Mouse (Mus musculus) granulocyte monocyte progenitor cell, adult 5-6 weeks (primary cell): ENCODE measurements around the gene Scn2a. TPM values are rescaled to one million over a fixed set of nuclear protein-coding genes. Genes with fewer than 3 reads are reported as not detected.

Experiments
- ATAC-seq: replicated peaks from 2 replicates; pipeline ENCODE4 v1.8.0; 2016; ENCODE audit warnings: mild to moderate bottlenecking, moderate TSS enrichment, inconsistent platforms; ENCODE audit not compliant: poor library complexity, severe bottlenecking
- total RNA-seq, 2 experiments: library from RNA; stranded (forward) in 1 of 2; stranded (reverse) in 1 of 2; fragments of 200-712, 200-1000 nt in 1 of 2; fragments of >200 nt in 1 of 2; fragmentation: Nextera tagmentation in 1 of 2; gene quantifications; 2 replicates each; pipeline ENCODE4 v1.2.3; 2014 to 2017

Gene Scn2a
- total RNA-seq (2014; fragmentation: Nextera tagmentation): not detected in 2 replicates
- total RNA-seq (2017): not detected in 2 replicates

GRCm38 (mm10) chr2:65620556-65621166, at the start of gene Scn2a:
Gene Scn2a (plus strand): TSS chr2:65620771.
- ATAC-seq: peak; percentile 55; the same call in 1 of the 2 replicates

- no peak for ATAC-seq
These were observed 32.9 kb upstream of the Scn2a start for GRCm38 (mm10) chr2:65587679-65588078.

- ATAC-seq: no peak
These were observed 12.8 kb upstream of the Scn2a start for GRCm38 (mm10) chr2:65607813-65608212.

- no peak for ATAC-seq
These were observed 8.7 kb upstream of the Scn2a start for GRCm38 (mm10) chr2:65611887-65612286.

- ATAC-seq: peak; percentile 33; the same call in 1 of the 2 replicates
These were observed 790 bp upstream of the Scn2a start for GRCm38 (mm10) chr2:65619781-65620180.

GRCm38 (mm10) chr2:65621254-65621653, 683 bp downstream of the Scn2a start:
- ATAC-seq: no peak

GRCm38 (mm10) chr2:65621838-65622237, 1.3 kb downstream of the Scn2a start:
- no peak for ATAC-seq

- no peak for ATAC-seq
These were observed 32.1 kb downstream of the Scn2a start for GRCm38 (mm10) chr2:65652636-65653035.

- no peak for ATAC-seq
These were observed 36.5 kb downstream of the Scn2a start for GRCm38 (mm10) chr2:65657031-65657430.

GRCm38 (mm10) chr2:65658430-65658829, 37.9 kb downstream of the Scn2a start:
- ATAC-seq: no peak

- ATAC-seq: no peak
These were observed 43.3 kb downstream of the Scn2a start for GRCm38 (mm10) chr2:65663892-65664291.

GRCm38 (mm10) chr2:65664481-65664880, 43.9 kb downstream of the Scn2a start:
- no peak for ATAC-seq

GRCm38 (mm10) chr2:65665180-65665579, 44.6 kb downstream of the Scn2a start:
- no peak for ATAC-seq

GRCm38 (mm10) chr2:65667590-65668436, 47.2 kb downstream of the Scn2a start:
- no peak for ATAC-seq

GRCm38 (mm10) chr2:65668437-65669135, 48.0 kb downstream of the Scn2a start:
- ATAC-seq: peak; percentile 93

- ATAC-seq: no peak
These were observed 49.0 kb downstream of the Scn2a start for GRCm38 (mm10) chr2:65669561-65669960.

GRCm38 (mm10) chr2:65670153-65670817, 49.7 kb downstream of the Scn2a start:
- ATAC-seq: no peak

- ATAC-seq: no peak
These were observed 59.0 kb downstream of the Scn2a start for GRCm38 (mm10) chr2:65679621-65680020.

- ATAC-seq: no peak
These were observed 64.6 kb downstream of the Scn2a start for GRCm38 (mm10) chr2:65685151-65685550.

GRCm38 (mm10) chr2:65690456-65691184, 70.0 kb downstream of the Scn2a start:
- ATAC-seq: no peak
